Mouse (Mus musculus) lung, postnatal 0 days (tissue): Measurements from ENCODE around the gene Rtca. TPM values are rescaled to one million over a fixed set of nuclear protein-coding genes. Genes with fewer than 3 reads are reported as not detected.

Experiments used
- ATAC-seq: fragments of 200-750 bp; cut with Nextera tagmentation; 2 replicates; pipeline ENCODE4 v1.8.0; 2017; ENCODE audit warnings: moderate library complexity
- DNase-seq: peaks from one replicate; pipeline ENCODE4 v3.0.0-alpha.2; 2016; ENCODE audit warnings: low spot score
- H3K27ac ChIP-seq: fragments of 300-500 bp; sonication (generic); 2 replicates; pipeline ENCODE4 v1.5.1; 2014; ENCODE audit warnings: antibody characterized with exemption, mild to moderate bottlenecking, low read length, mixed read lengths
- H3K27me3 ChIP-seq: fragments of 300-500 bp; sonication (generic); replicated peaks from 2 replicates; pipeline ENCODE4 v1.6.1; 2014; ENCODE audit warnings: low read length, mixed read lengths; ENCODE audit not compliant: insufficient read depth
- H3K36me3 ChIP-seq: fragments of 300-500 bp; sonication (generic); 2 replicates; pipeline ENCODE4 v1.6.1; 2014; ENCODE audit warnings: low read length, mixed read lengths; ENCODE audit not compliant: insufficient read depth
- H3K4me1 ChIP-seq: fragments of 300-500 bp; sonication (generic); 2 replicates; pipeline ENCODE4 v1.6.1; 2014; ENCODE audit warnings: antibody characterized with exemption, low read depth, low read length, mixed read lengths; ENCODE audit not compliant: insufficient read depth
- H3K4me2 ChIP-seq: fragments of 300-500 bp; sonication (generic); replicated peaks from 2 replicates; pipeline ENCODE4 v1.6.1; 2014; ENCODE audit warnings: low read depth, mild to moderate bottlenecking, low read length, moderate library complexity, mixed read lengths
- H3K4me3 ChIP-seq: fragments of 300-500 bp; sonication (generic); 2 replicates; pipeline ENCODE4 v1.5.1; 2014; ENCODE audit warnings: low read depth, low read length
- H3K9ac ChIP-seq: fragments of 300-500 bp; sonication (generic); replicated peaks from 2 replicates; pipeline ENCODE4 v1.6.1; 2014; ENCODE audit warnings: low read depth, mild to moderate bottlenecking
- H3K9me3 ChIP-seq: fragments of 300-500 bp; sonication (generic); 2 replicates; pipeline ENCODE4 v1.6.1; 2016; ENCODE audit warnings: low read length, mixed read lengths
- CTCF ChIP-seq: IDR thresholded peaks from 2 replicates; pipeline ENCODE4 v1.5.1; 2016; ENCODE audit warnings: antibody characterized with exemption, mild to moderate bottlenecking
- EP300 ChIP-seq: IDR thresholded peaks from 2 replicates; pipeline ENCODE4 v1.6.1; 2016; ENCODE audit warnings: antibody characterized with exemption, mild to moderate bottlenecking, control low read depth
- WGBS: fragments of 180-500 bp; shearing (Covaris S2); extraction: QIAGEN DNeasy Blood & Tissue Kit; methylation state at CpG from one replicate; pipeline ENCODE4 v1.1.7; 2014; 5-methylcytosine and 5-hydroxymethylcytosine counted together
- polyA plus RNA-seq: library from polyadenylated mRNA; unstranded; fragments of >200 nt; fragmentation: Nextera tagmentation; extraction: Ambion mirVana; gene quantifications from 2 replicates; pipeline ENCODE4 v1.2.1, GENCODE M21; 2015

Rtca gene
- polyA plus RNA-seq, 1 experiment from 2014 or later: 45.4 TPM

DNA sequence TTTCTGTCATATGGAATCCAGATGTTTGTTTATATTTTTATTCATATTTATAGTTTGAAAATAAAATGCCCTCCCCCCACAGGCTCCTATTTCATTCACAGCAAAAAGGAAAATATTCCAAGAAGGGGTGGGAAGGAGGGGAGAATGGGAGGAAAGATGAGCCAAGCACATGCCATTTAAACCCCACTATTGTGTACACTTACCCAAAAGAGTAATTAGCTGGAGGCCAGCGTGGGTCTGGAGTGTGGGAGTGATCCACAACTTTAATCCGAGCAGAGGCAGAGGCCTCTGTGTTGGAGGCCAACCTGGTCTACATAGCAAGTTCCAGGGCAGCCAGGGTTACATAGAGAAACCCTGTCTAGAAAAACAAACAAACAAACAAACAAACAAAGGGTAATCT lies 43.7 kb downstream of the Rtca start:
- no peaks in the 10 kb centered on the region for H3K36me3 ChIP-seq
- no peak overlapping the region for H3K9ac ChIP-seq
- no peaks in the 10 kb centered on the region for H3K4me1 ChIP-seq
- no peak overlapping the region for H3K27ac ChIP-seq
- DNase-seq (no peak), ATAC-seq (no peak)
- no peaks in the 10 kb centered on the region for H3K27me3 ChIP-seq
- 41% methylated on average over 2 of the region's 2 CpGs for WGBS
- no peaks in the 10 kb centered on the region for H3K9me3 ChIP-seq
- TF ChIP-seq EP300: no peak
- no peak for TF ChIP-seq CTCF
- H3K4me2 ChIP-seq: no peak overlapping the region
- H3K4me3 ChIP-seq: no peak overlapping the region

- TF ChIP-seq CTCF: no peak
- no peak for TF ChIP-seq EP300
- Histone ChIP-seq H3K27me3 (no peaks in the 10 kb centered on the region), H3K36me3 (no peaks in the 10 kb centered on the region), H3K4me1 (no peaks in the 10 kb centered on the region), H3K27ac (no peak overlapping the region), H3K9me3 (no peaks in the 10 kb centered on the region), H3K4me2 (no peak overlapping the region), H3K9ac (no peak overlapping the region), H3K4me3 (no peak overlapping the region)
- DNase-seq (no peak), ATAC-seq (no peak)
- WGBS: 78% methylated on average over 4 of the region's 4 CpGs
These were observed 47.0 kb downstream of the Rtca start for GRCm38 (mm10) chr3:116461053-116461452.

- Histone ChIP-seq H3K27ac (no peak overlapping the region), H3K27me3 (no peaks in the 10 kb centered on the region), H3K9ac (no peak overlapping the region), H3K4me3 (no peak overlapping the region), H3K9me3 (no peaks in the 10 kb centered on the region), H3K4me1 (no peaks in the 10 kb centered on the region), H3K4me2 (no peak overlapping the region), H3K36me3 (no peaks in the 10 kb centered on the region)
- TF ChIP-seq EP300 (no peak), CTCF (no peak)
- WGBS: 21% methylated on average over 1 of the region's 1 CpGs
- ATAC-seq (no peak), DNase-seq (no peak)
These were observed 53.5 kb downstream of the Rtca start for GRCm38 (mm10) chr3:116454529-116454928.

DNA sequence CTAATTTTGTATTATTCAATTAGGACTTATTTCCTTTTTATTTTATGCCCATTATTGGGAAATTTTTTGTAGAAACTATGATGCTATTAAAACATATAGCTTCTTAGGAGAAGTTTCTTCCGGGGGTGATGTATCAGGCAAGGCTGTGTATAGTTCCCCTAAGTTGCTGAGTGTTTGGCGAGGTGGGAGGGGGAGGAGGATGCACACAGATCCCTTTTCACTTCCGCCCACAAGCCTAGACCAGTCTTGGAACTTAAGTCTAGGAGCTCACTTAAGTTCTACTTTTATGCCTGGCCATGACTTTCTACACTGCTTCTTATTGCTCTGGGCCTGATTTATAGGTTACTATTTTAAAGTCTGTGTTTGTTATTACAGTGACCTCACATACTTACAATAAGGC lies 57.3 kb downstream of the Rtca start:
- WGBS: 75% methylated on average over 3 of the region's 3 CpGs
- H3K27ac ChIP-seq: no peak overlapping the region
- DNase-seq (no peak), ATAC-seq (no peak)
- H3K4me1 ChIP-seq: no peaks in the 10 kb centered on the region
- H3K27me3 ChIP-seq: no peaks in the 10 kb centered on the region
- H3K4me2 ChIP-seq: no peak overlapping the region
- TF ChIP-seq CTCF: no peak
- no peak for TF ChIP-seq EP300
- no peak overlapping the region for H3K9ac ChIP-seq
- H3K36me3 ChIP-seq: no peaks in the 10 kb centered on the region
- no peak overlapping the region for H3K4me3 ChIP-seq
- H3K9me3 ChIP-seq: no peaks in the 10 kb centered on the region

DNA sequence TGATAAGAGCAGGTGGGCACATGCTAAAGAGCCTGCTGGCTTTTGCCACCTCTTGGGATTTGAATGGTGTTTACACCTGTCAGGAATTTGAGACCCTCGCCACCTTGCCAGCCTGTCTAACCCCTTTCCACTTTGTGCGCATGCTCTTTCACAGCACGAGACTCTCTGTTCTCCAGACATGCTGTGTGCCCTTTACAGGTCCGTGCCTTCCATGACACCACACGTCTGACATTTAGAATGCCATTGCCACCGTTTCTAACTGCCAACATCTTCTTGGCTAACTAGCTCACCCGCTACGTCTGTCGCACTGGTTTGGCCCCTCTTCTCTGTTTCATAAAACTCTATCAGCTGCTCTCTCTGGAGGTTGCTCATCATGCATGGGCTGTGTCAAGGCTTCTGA lies 63.7 kb downstream of the Rtca start:
- no peak for DNase-seq
- H3K27ac ChIP-seq: no peak overlapping the region
- H3K36me3 ChIP-seq: no peaks in the 10 kb centered on the region
- H3K4me1 ChIP-seq: no peaks in the 10 kb centered on the region
- H3K9ac ChIP-seq: no peak overlapping the region
- no peak overlapping the region for H3K4me3 ChIP-seq
- H3K27me3 ChIP-seq: no peaks in the 10 kb centered on the region
- WGBS: 80% methylated on average over 9 of the region's 9 CpGs
- TF ChIP-seq CTCF: no peak
- TF ChIP-seq EP300: no peak
- no peak for ATAC-seq
- no peak overlapping the region for H3K4me2 ChIP-seq
- no peaks in the 10 kb centered on the region for H3K9me3 ChIP-seq

GRCm38 (mm10) chr3:116442788-116443187 lies 65.2 kb downstream of the Rtca start:
- TF ChIP-seq CTCF (no peak), EP300 (no peak)
- no peaks in the 10 kb centered on the region for H3K27me3 ChIP-seq
- no peaks in the 10 kb centered on the region for H3K36me3 ChIP-seq
- DNase-seq (no peak), ATAC-seq (no peak)
- H3K9ac ChIP-seq: no peak overlapping the region
- H3K9me3 ChIP-seq: no peaks in the 10 kb centered on the region
- WGBS: 58% methylated on average over 1 of the region's 1 CpGs
- no peak overlapping the region for H3K4me2 ChIP-seq
- H3K27ac ChIP-seq: no peak overlapping the region
- no peaks in the 10 kb centered on the region for H3K4me1 ChIP-seq
- H3K4me3 ChIP-seq: no peak overlapping the region

- DNase-seq (no peak), ATAC-seq (no peak)
- 89% methylated on average over 15 of the region's 15 CpGs for WGBS
- Histone ChIP-seq H3K4me2 (no peak overlapping the region), H3K9me3 (no peaks in the 10 kb centered on the region), H3K4me3 (no peak overlapping the region), H3K9ac (no peak overlapping the region), H3K27me3 (no peaks in the 10 kb centered on the region), H3K36me3 (no peaks in the 10 kb centered on the region), H3K4me1 (no peaks in the 10 kb centered on the region), H3K27ac (no peak overlapping the region)
- TF ChIP-seq CTCF (no peak), EP300 (no peak)
These were observed 66.3 kb downstream of the Rtca start for GRCm38 (mm10) chr3:116441518-116442205.
